In genomic region chr11:108941836-108942235, GRCm38 (mm10) we compare ENCODE assay signal across 9 mouse cellular contexts. TPM values are rescaled to one million over a fixed set of nuclear protein-coding genes. Genes with fewer than 3 reads are reported as not detected.
A peak's percentile ranks its signal among the peaks of the same experiment; 100 is the strongest.
DNase-seq lines count a peak whose midpoint lies in the region; ATAC-seq and TF ChIP-seq lines count a peak whose summit lies in the region.
"Had no signal": no experiment of that assay in that cellular context is flagged by ENCODE, and none has a peak within 500 bp of the region (broad histone marks: within the 10 kb centered on the region; RNA-seq: fewer than 3 reads in every experiment).

No protein-coding gene starts in this region.

- intact Hi-C loops in gastrocnemius, postnatal 14 days (cut with DNase I; ENCODE audit: low total_unique reads) = no loop called here
- intact Hi-C loops in gastrocnemius, postnatal 36 days (cut with DNase I) = no loop called here

- H3K4me1 ChIP-seq in brown adipose tissue, adult 24 weeks (ENCODE audit: control insufficient read depth, insufficient read depth, insufficient read length, low read length) = peaks cover 3% of the 10 kb centered on the region
- peaks cover 21% of the 10 kb centered on the region for H3K4me1 ChIP-seq in hindbrain, embryonic 16.5 days (ENCODE audit: control insufficient read depth, insufficient read depth, low read depth, low read length)
- H3K4me1 ChIP-seq in midbrain, postnatal 0 days (ENCODE audit: insufficient read depth, low read length) = peaks cover 7% of the 10 kb centered on the region; the same call in 1 of the 2 replicates

- peaks cover 41% of the 10 kb centered on the region for H3K36me3 ChIP-seq in hindbrain, embryonic 16.5 days (ENCODE audit: control insufficient read depth, insufficient read depth, low read length)
- peaks cover 59% of the 10 kb centered on the region for H3K36me3 ChIP-seq in midbrain, postnatal 0 days (ENCODE audit: insufficient read depth, low read length)

- no peaks in the 10 kb centered on the region for H3K9me3 ChIP-seq in hindbrain, embryonic 16.5 days (ENCODE audit: control insufficient read depth, low read length)
- no peaks in the 10 kb centered on the region for H3K9me3 ChIP-seq in midbrain, postnatal 0 days (ENCODE audit: low read length)

- DNase-seq in gastrocnemius, postnatal 10 days = peak; percentile 38
- no peak for DNase-seq in gastrocnemius, postnatal 14 days
- no peak for DNase-seq in midbrain, postnatal 0 days (ENCODE audit: low spot score)
- no peak for DNase-seq in gastrocnemius, adult 18-20 months (ENCODE audit: low spot score)
- no peak for DNase-seq in heart, postnatal 4 days
- no peak for DNase-seq in gastrocnemius, postnatal 36 days

- WGBS in hindbrain, embryonic 16.5 days = 82% methylated on average over 18 of the region's 18 CpGs
- 80% methylated on average over 18 of the region's 18 CpGs for WGBS in midbrain, postnatal 0 days

- H3K4me2 ChIP-seq in hindbrain, embryonic 16.5 days (ENCODE audit: low read length) = no peak overlapping the region
- H3K4me2 ChIP-seq in midbrain, postnatal 0 days (ENCODE audit: low read depth, low read length, poor library complexity, severe bottlenecking) = no peak overlapping the region

- ATAC-seq in hindbrain, embryonic 16.5 days = peak; percentile 31; the same call in 1 of the 2 replicates
- no peak for ATAC-seq in midbrain, postnatal 0 days (ENCODE audit: low FRiP score)

- H3K27me3 ChIP-seq in hindbrain, embryonic 16.5 days (replicated peaks; ENCODE audit: control insufficient read depth, insufficient read depth, low read length) = no peaks in the 10 kb centered on the region
- H3K27me3 ChIP-seq in midbrain, postnatal 0 days (ENCODE audit: insufficient read depth, low read length) = no peaks in the 10 kb centered on the region
- H3K27me3 ChIP-seq: CH12.LX had no signal

- TF ChIP-seq CTCF in midbrain, postnatal 0 days (IDR thresholded peaks at IDR 0.05) = no peak

- no peak overlapping the region for H3K9ac ChIP-seq in hindbrain, embryonic 16.5 days (ENCODE audit: low read depth, low read length)
- no peak overlapping the region for H3K9ac ChIP-seq in midbrain, postnatal 0 days (replicated peaks; ENCODE audit: low read length, poor library complexity, severe bottlenecking)

- no peak overlapping the region for H3K27ac ChIP-seq in brown adipose tissue, adult 24 weeks (replicated peaks; ENCODE audit: low read depth, low read length)
- H3K27ac ChIP-seq in hindbrain, embryonic 16.5 days (ENCODE audit: low read depth, low read length) = peak overlapping the region; percentile 80; the same call in 1 of the 2 replicates
- peak overlapping the region; percentile 69 for H3K27ac ChIP-seq in midbrain, postnatal 0 days (ENCODE audit: low read depth, low read length)

- H3K4me3 ChIP-seq in brown adipose tissue, adult 24 weeks (ENCODE audit: insufficient read depth, low read depth, low read length) = 0 out of 2 replicates have a peak overlapping the region, but pooled peaks have one; percentile 15
- H3K4me3 ChIP-seq in hindbrain, embryonic 16.5 days (ENCODE audit: low read length) = no peak overlapping the region
- no peak overlapping the region for H3K4me3 ChIP-seq in midbrain, postnatal 0 days (ENCODE audit: low read depth, low read length)

RNA-seq across cellular contexts. Expression of gene Axin2, which starts 21.7 kb away (rescaled TPM):
- 10 to 100 TPM; 10.8 to 18.6 TPM for total RNA-seq in gastrocnemius, postnatal 10 days (2021)
- total RNA-seq in gastrocnemius, postnatal 14 days (2021) = 1 to 10 TPM; 8.3 to 8.5 TPM
- 18.4 and 19.4 TPM in 2 replicates for polyA plus RNA-seq in brown adipose tissue, adult 24 weeks (2012; ENCODE audit: insufficient read depth, insufficient read length, missing spikeins)
- 7.2 and 7.7 TPM in 2 replicates for polyA plus RNA-seq in hindbrain, embryonic 16.5 days (2015; fragmentation: Nextera tagmentation; extraction: Ambion mirVana)
- 38.0 and 55.2 TPM in 2 replicates for total RNA-seq in midbrain, postnatal 0 days (2014; rRNA removed)
- 7.5 and 9.7 TPM in 2 replicates for polyA plus RNA-seq in midbrain, postnatal 0 days (2015; fragmentation: Nextera tagmentation; extraction: Ambion mirVana)
- 1 to 10 TPM; 5.4 to 9.6 TPM for total RNA-seq in gastrocnemius, adult 18-20 months (2021)
- 1 to 10 TPM; 5.8 to 6.3 TPM for total RNA-seq in heart, postnatal 4 days (2021)
- total RNA-seq in gastrocnemius, postnatal 36 days (2021) = 10 to 100 TPM in 1 of 2 experiments, 1 to 10 TPM in 1; 7.0 to 15.0 TPM
